Mouse (Mus musculus) gastrocnemius, adult 2 months (tissue): ENCODE measurements around the gene Tmem56. TPM values are rescaled to one million over a fixed set of nuclear protein-coding genes. Genes with fewer than 3 reads are reported as not detected.

Experiments used
- DNase-seq: peaks from one replicate; pipeline ENCODE4 v3.0.0; 2022
- H3K27ac ChIP-seq: fragments of 200-600 bp; 2 replicates; pipeline ENCODE4 v1.8.1; 2022; ENCODE audit warnings: mild to moderate bottlenecking
- H3K4me3 ChIP-seq: fragments of 200-600 bp; 2 replicates; pipeline ENCODE4 v1.8.1; 2022; ENCODE audit warnings: mild to moderate bottlenecking, moderate library complexity
- CTCF ChIP-seq: fragments of 200-600 bp; IDR thresholded peaks from 2 replicates; pipeline ENCODE4 v1.8.1; 2022; ENCODE audit warnings: antibody characterized with exemption, mild to moderate bottlenecking, moderate library complexity
- intact Hi-C: fragments of 180-260 bp; cut with DNase I; formaldehyde crosslinking; loops from one replicate; pipeline ENCODE4 v1.15.1; 2025
- long read RNA-seq, 2 experiments: library from polyadenylated mRNA; stranded (forward); transcript quantifications; one replicate each; pipeline ENCODE4 v2.0.0; 2021
- total RNA-seq, 2 experiments: library from RNA; stranded (reverse); gene quantifications; 2 replicates each; pipeline ENCODE4 v1.2.3; 2021

Gene Tmem56
- total RNA-seq = 10 to 100 TPM; 44.5 to 47.4 TPM
- long read RNA-seq, experiment 1, full-length matches to known transcripts = 69 of 81 reads
- long read RNA-seq, experiment 1, partial matches to known transcripts = 0 of 81 reads
- long read RNA-seq, experiment 1, other reads (novel, unspliced or antisense) = 12 of 81 reads
- long read RNA-seq, experiment 2, full-length matches to known transcripts = 66 of 70 reads
- long read RNA-seq, experiment 2, partial matches to known transcripts = 0 of 70 reads
- long read RNA-seq, experiment 2, other reads (novel, unspliced or antisense) = 4 of 70 reads

GRCm38 (mm10) chr3:121282998-121283397, at the start of gene Tmem56:
Tmem56 (minus strand) TSS chr3:121283098.
- no peak for DNase-seq
- no peak for TF ChIP-seq CTCF
- intact Hi-C loops = no loop called here
- no peak within 1 kb of the TSS for H3K4me3 ChIP-seq
- H3K27ac ChIP-seq = no peak within 1 kb of the TSS

- no peak for TF ChIP-seq CTCF
- intact Hi-C loops = no loop called here
- peak overlapping the region; percentile 55 for H3K4me3 ChIP-seq
- DNase-seq = no peak
- H3K27ac ChIP-seq = peak overlapping the region; percentile 61
These were observed 47.3 kb upstream of the Tmem56 start for GRCm38 (mm10) chr3:121330244-121330646.

- Histone ChIP-seq H3K4me3 (peak overlapping the region; percentile 55), H3K27ac (peak overlapping the region; percentile 61)
- peak; percentile 34 for DNase-seq
- no peak for TF ChIP-seq CTCF
- intact Hi-C loops = no loop called here
These were observed 46.7 kb upstream of the Tmem56 start for GRCm38 (mm10) chr3:121329647-121330046.

GRCm38 (mm10) chr3:121327406-121327805, 44.5 kb upstream of the Tmem56 start:
- no peak for TF ChIP-seq CTCF
- DNase-seq = no peak
- H3K27ac ChIP-seq = no peak overlapping the region
- no peak overlapping the region for H3K4me3 ChIP-seq
- intact Hi-C loops = no loop called here

- DNase-seq = no peak
- intact Hi-C loops = no loop called here
- TF ChIP-seq CTCF = no peak
- Histone ChIP-seq H3K27ac (no peak overlapping the region), H3K4me3 (no peak overlapping the region)
These were observed 40.5 kb upstream of the Tmem56 start for GRCm38 (mm10) chr3:121323371-121323770.

GRCm38 (mm10) chr3:121320896-121321295, 38.0 kb upstream of the Tmem56 start:
- no peak overlapping the region for H3K27ac ChIP-seq
- intact Hi-C loops = no loop called here
- no peak for DNase-seq
- H3K4me3 ChIP-seq = no peak overlapping the region
- no peak for TF ChIP-seq CTCF

- intact Hi-C loops = no loop called here
- no peak overlapping the region for H3K27ac ChIP-seq
- DNase-seq = no peak
- H3K4me3 ChIP-seq = no peak overlapping the region
- TF ChIP-seq CTCF = no peak
These were observed 37.0 kb upstream of the Tmem56 start for GRCm38 (mm10) chr3:121319906-121320305.

GRCm38 (mm10) chr3:121315498-121315897, 32.6 kb upstream of the Tmem56 start:
- no peak for TF ChIP-seq CTCF
- no peak for DNase-seq
- intact Hi-C loops = no loop called here
- no peak overlapping the region for H3K4me3 ChIP-seq
- H3K27ac ChIP-seq = no peak overlapping the region

- intact Hi-C loops = no loop called here
These were observed 31.3 kb upstream of the Tmem56 start for GRCm38 (mm10) chr3:121314149-121314548.

GRCm38 (mm10) chr3:121312979-121313378, 30.1 kb upstream of the Tmem56 start:
- intact Hi-C loops = no loop called here
- DNase-seq = no peak
- Histone ChIP-seq H3K27ac (no peak overlapping the region), H3K4me3 (no peak overlapping the region)
- TF ChIP-seq CTCF = no peak

More at GRCm38 (mm10) chr3:121314149-121314548, 31.3 kb upstream of the Tmem56 start:
- no peak overlapping the region for H3K27ac ChIP-seq
- TF ChIP-seq CTCF = no peak
- no peak for DNase-seq
- H3K4me3 ChIP-seq = no peak overlapping the region

- intact Hi-C loops = no loop called here
- Histone ChIP-seq H3K27ac (no peak overlapping the region), H3K4me3 (no peak overlapping the region)
- TF ChIP-seq CTCF = no peak
- DNase-seq = no peak
These were observed 29.5 kb upstream of the Tmem56 start for GRCm38 (mm10) chr3:121312426-121312825.

- intact Hi-C loops = loop anchor here (5.0 kb wide), 3 partner anchors 117 to 427 kb away; partner anchors contain the start of genes Cnn3 and Rwdd3
- no peak overlapping the region for H3K27ac ChIP-seq
- H3K4me3 ChIP-seq = no peak overlapping the region
- TF ChIP-seq CTCF = peak; percentile 33
- DNase-seq = no peak
These were observed 27.2 kb upstream of the Tmem56 start for GRCm38 (mm10) chr3:121309896-121310714.

- no peak for TF ChIP-seq CTCF
- Histone ChIP-seq H3K27ac (no peak overlapping the region), H3K4me3 (no peak overlapping the region)
- intact Hi-C loops = loop anchor here (5.0 kb wide), 3 partner anchors 118 to 428 kb away; partner anchors contain the start of genes Cnn3 and Rwdd3
- DNase-seq = no peak
These were observed 26.5 kb upstream of the Tmem56 start for GRCm38 (mm10) chr3:121309429-121309828.
